Mouse (Mus musculus): Measurements from ENCODE around the gene Cntrob.
A peak's percentile ranks its signal among the peaks of the same experiment; 100 is the strongest.
"Not testable (repeated sequence)": the region's sequence is repeated elsewhere in the genome, so short reads cannot be mapped to it uniquely, and the experiment has no call there.

Gene Cntrob

GRCm38 (mm10) chr11:69340161-69341131 lies 16.9 kb upstream of the Cntrob start, which contains the start of gene Rnf227:
Rnf227 (plus strand) TSS chr11:69340461.
- no peak for DNase-seq (ENCODE audit: low read depth, low spot score)

GRCm38 (mm10) chr11:69334796-69335195 lies 11.2 kb upstream of the Cntrob start:
- DNase-seq (ENCODE audit: low read depth, low spot score), result no peak

GRCm38 (mm10) chr11:69333922-69334321 lies 10.3 kb upstream of the Cntrob start:
- no peak for DNase-seq (ENCODE audit: low read depth, low spot score)

GRCm38 (mm10) chr11:69332713-69333253 lies 9.2 kb upstream of the Cntrob start:
- no peak for DNase-seq (ENCODE audit: low read depth, low spot score)

GRCm38 (mm10) chr11:69331929-69332405 lies 8.4 kb upstream of the Cntrob start:
- no peak for DNase-seq (ENCODE audit: low read depth, low spot score)

GRCm38 (mm10) chr11:69331152-69331551 lies 7.6 kb upstream of the Cntrob start:
- no peak for DNase-seq (ENCODE audit: low read depth, low spot score)

- no peak for DNase-seq (ENCODE audit: low read depth, low spot score)
Measured at GRCm38 (mm10) chr11:69328517-69328916, 4.9 kb upstream of the Cntrob start.

- DNase-seq (ENCODE audit: low read depth, low spot score), result no peak
Measured at GRCm38 (mm10) chr11:69327648-69328047, 4.1 kb upstream of the Cntrob start.

- no peak for DNase-seq (ENCODE audit: low read depth, low spot score)
Measured at GRCm38 (mm10) chr11:69327157-69327442, 3.5 kb upstream of the Cntrob start.

- no peak for DNase-seq (ENCODE audit: low read depth, low spot score)
Measured at GRCm38 (mm10) chr11:69326408-69327156, 3.0 kb upstream of the Cntrob start.

- DNase-seq (ENCODE audit: low read depth, low spot score), result peak; percentile 83
Measured at GRCm38 (mm10) chr11:69325628-69326407, 2.2 kb upstream of the Cntrob start, which contains the start of gene Kcnab3. Kcnab3 (plus strand) TSS chr11:69326258.

- DNase-seq (ENCODE audit: low read depth, low spot score), result no peak
Measured at GRCm38 (mm10) chr11:69324749-69325148, 1.2 kb upstream of the Cntrob start.

- no peak for DNase-seq (ENCODE audit: low read depth, low spot score)
Measured at GRCm38 (mm10) chr11:69322693-69323471, 693 bp downstream of the Cntrob start.

GRCm38 (mm10) chr11:69322010-69322409 lies 1.6 kb downstream of the Cntrob start:
- DNase-seq (ENCODE audit: low read depth, low spot score), result no peak

GRCm38 (mm10) chr11:69321580-69321979 lies 2.0 kb downstream of the Cntrob start:
- no peak for DNase-seq (ENCODE audit: low read depth, low spot score)

- DNase-seq (ENCODE audit: low read depth, low spot score), result not testable (repeated sequence)
Measured at GRCm38 (mm10) chr11:69318000-69318399, 5.6 kb downstream of the Cntrob start.

GRCm38 (mm10) chr11:69316361-69316760 lies 7.2 kb downstream of the Cntrob start:
- no peak for DNase-seq (ENCODE audit: low read depth, low spot score)

GRCm38 (mm10) chr11:69311266-69311665 lies 12.3 kb downstream of the Cntrob start:
- no peak for DNase-seq (ENCODE audit: low read depth, low spot score)

- no peak for DNase-seq (ENCODE audit: low read depth, low spot score)
Measured at GRCm38 (mm10) chr11:69306039-69306438, 17.5 kb downstream of the Cntrob start.

GRCm38 (mm10) chr11:69305291-69305690 lies 18.3 kb downstream of the Cntrob start:
- no peak for DNase-seq (ENCODE audit: low read depth, low spot score)

- DNase-seq (ENCODE audit: low read depth, low spot score), result no peak
Measured at GRCm38 (mm10) chr11:69302817-69303216, 20.8 kb downstream of the Cntrob start.

Data from WW6 (cell line).